12 mouse cellular contexts compared by ENCODE assay signal in the genomic region with DNA sequence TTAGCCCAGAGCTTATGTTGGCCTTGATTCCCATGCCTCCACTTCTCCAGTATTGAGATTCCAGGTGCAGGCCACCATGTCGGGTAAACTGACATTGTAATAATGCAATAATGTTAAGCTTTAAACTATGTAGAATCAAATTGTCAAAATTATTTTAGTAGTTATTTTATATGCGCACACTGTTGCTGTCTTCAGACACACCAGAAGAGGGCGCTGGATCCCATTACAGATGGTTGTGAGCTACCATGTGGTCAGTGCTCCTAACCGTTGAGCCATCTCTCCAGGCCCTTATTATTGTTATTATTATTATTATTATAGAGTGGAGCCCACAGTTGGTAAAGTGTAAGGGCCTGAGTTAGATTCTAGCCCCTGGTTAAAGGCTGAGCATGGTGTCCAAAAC. TPM values are rescaled to one million over a fixed set of nuclear protein-coding genes. Genes with fewer than 3 reads are reported as not detected.
DNase-seq lines count a peak whose midpoint lies in the region; ATAC-seq and TF ChIP-seq lines count a peak whose summit lies in the region.
"Had no signal": no experiment of that assay in that cellular context is flagged by ENCODE, and none has a peak within 500 bp of the region (broad histone marks: within the 10 kb centered on the region; RNA-seq: fewer than 3 reads in every experiment).

No protein-coding gene starts in this region.

- peak overlapping the region; percentile 36; the same call in 1 of the 2 replicates for H3K27ac ChIP-seq in heart, embryonic 11.5 days (ENCODE audit: low read depth, low read length)
- no peak overlapping the region for H3K27ac ChIP-seq in layer of hippocampus, adult 2 months
- no peak overlapping the region for H3K27ac ChIP-seq in midbrain, postnatal 0 days (ENCODE audit: low read depth, low read length)
- H3K27ac ChIP-seq in midbrain, embryonic 11.5 days (ENCODE audit: low read depth, low read length) = no peak overlapping the region
- no peak overlapping the region for H3K27ac ChIP-seq in forebrain, embryonic 16.5 days (ENCODE audit: low read length)
- H3K27ac ChIP-seq: hindbrain, embryonic 10.5 days had no signal

- no peak for ATAC-seq in heart, embryonic 11.5 days (replicated peaks; ENCODE audit: insufficient number of reproducible peaks, low FRiP score, low TSS enrichment)
- ATAC-seq in midbrain, postnatal 0 days (ENCODE audit: low FRiP score) = no peak
- no peak for ATAC-seq in midbrain, embryonic 11.5 days (ENCODE audit: low FRiP score)
- no peak for ATAC-seq in forebrain, embryonic 16.5 days
- ATAC-seq: activated CD4-positive, CD25-positive, alpha-beta regulatory T cell, adult 4 months had no signal

- peak; percentile 58 for TF ChIP-seq CTCF in layer of hippocampus, adult 2 months (conservative IDR thresholded peaks at IDR 0.05)
- peak; percentile 28; the same call in 1 of the 2 replicates for TF ChIP-seq CTCF in midbrain, postnatal 0 days (IDR thresholded peaks at IDR 0.05)

- no peaks in the 10 kb centered on the region for H3K36me3 ChIP-seq in heart, embryonic 11.5 days (ENCODE audit: control insufficient read depth, insufficient read depth, low read length)
- H3K36me3 ChIP-seq in midbrain, postnatal 0 days (ENCODE audit: insufficient read depth, low read length) = no peaks in the 10 kb centered on the region
- no peaks in the 10 kb centered on the region for H3K36me3 ChIP-seq in midbrain, embryonic 11.5 days (ENCODE audit: control insufficient read depth, insufficient read depth, low read length)
- no peaks in the 10 kb centered on the region for H3K36me3 ChIP-seq in forebrain, embryonic 16.5 days (ENCODE audit: control insufficient read depth, insufficient read depth)
- H3K36me3 ChIP-seq: hindbrain, embryonic 10.5 days had no signal

- peak overlapping the region; percentile 71; the same call in 1 of the 2 replicates for H3K4me3 ChIP-seq in heart, embryonic 11.5 days (ENCODE audit: low read depth, low read length)
- no peak overlapping the region for H3K4me3 ChIP-seq in layer of hippocampus, adult 2 months
- H3K4me3 ChIP-seq in midbrain, postnatal 0 days (ENCODE audit: low read depth, low read length) = no peak overlapping the region
- no peak overlapping the region for H3K4me3 ChIP-seq in midbrain, embryonic 11.5 days (ENCODE audit: low read depth, low read length)
- no peak overlapping the region for H3K4me3 ChIP-seq in forebrain, embryonic 16.5 days (replicated peaks; ENCODE audit: low read length)

- H3K27me3 ChIP-seq in heart, embryonic 11.5 days (ENCODE audit: control insufficient read depth, insufficient read depth, low read length) = peaks cover 21% of the 10 kb centered on the region
- H3K27me3 ChIP-seq in midbrain, postnatal 0 days (ENCODE audit: insufficient read depth, low read length) = peaks cover 50% of the 10 kb centered on the region
- peaks cover 53% of the 10 kb centered on the region for H3K27me3 ChIP-seq in midbrain, embryonic 11.5 days (ENCODE audit: control insufficient read depth, insufficient read depth, low read length)
- H3K27me3 ChIP-seq in forebrain, embryonic 16.5 days (replicated peaks; ENCODE audit: control insufficient read depth, insufficient read depth, low read length) = peaks cover 47% of the 10 kb centered on the region

- WGBS in heart, embryonic 11.5 days (ENCODE audit: insufficient replicate concordance) = 80% methylated on average over 4 of the region's 4 CpGs
- 79% methylated on average over 4 of the region's 4 CpGs for WGBS in midbrain, postnatal 0 days
- WGBS in midbrain, embryonic 11.5 days = 79% methylated on average over 4 of the region's 4 CpGs
- 81% methylated on average over 4 of the region's 4 CpGs for WGBS in forebrain, embryonic 16.5 days

- DNase-seq in heart, adult 11 months = no peak
- no peak for DNase-seq in layer of hippocampus, adult 2 months (ENCODE audit: low spot score in 2 of 2)
- DNase-seq in layer of hippocampus, adult 8-10 months (ENCODE audit: low spot score in 2 of 2) = no peak
- DNase-seq in midbrain, postnatal 0 days (ENCODE audit: low spot score) = no peak
- no peak for DNase-seq in midbrain, embryonic 11.5 days (ENCODE audit: low spot score, missing footprints)
- DNase-seq in kidney, postnatal 14 days = no peak
- DNase-seq: B cell, adult 2 months; kidney, adult 18-20 months had no signal

- H3K4me2 ChIP-seq in heart, embryonic 11.5 days = no peak overlapping the region
- no peak overlapping the region for H3K4me2 ChIP-seq in midbrain, postnatal 0 days (ENCODE audit: low read depth, low read length, poor library complexity, severe bottlenecking)
- H3K4me2 ChIP-seq in midbrain, embryonic 11.5 days = no peak overlapping the region
- H3K4me2 ChIP-seq in forebrain, embryonic 16.5 days (ENCODE audit: low read length) = no peak overlapping the region

- no peak overlapping the region for H3K9ac ChIP-seq in heart, embryonic 11.5 days (ENCODE audit: low read depth, low read length)
- H3K9ac ChIP-seq in midbrain, postnatal 0 days (replicated peaks; ENCODE audit: low read length, poor library complexity, severe bottlenecking) = no peak overlapping the region
- no peak overlapping the region for H3K9ac ChIP-seq in midbrain, embryonic 11.5 days (ENCODE audit: low read length)
- H3K9ac ChIP-seq in forebrain, embryonic 16.5 days (replicated peaks; ENCODE audit: low read depth, low read length) = no peak overlapping the region

- H3K9me3 ChIP-seq in heart, embryonic 11.5 days (replicated peaks; ENCODE audit: control insufficient read depth, low read length) = no peaks in the 10 kb centered on the region
- no peaks in the 10 kb centered on the region for H3K9me3 ChIP-seq in midbrain, postnatal 0 days (ENCODE audit: low read length)
- H3K9me3 ChIP-seq in midbrain, embryonic 11.5 days (ENCODE audit: control insufficient read depth, low read length) = no peaks in the 10 kb centered on the region
- no peaks in the 10 kb centered on the region for H3K9me3 ChIP-seq in forebrain, embryonic 16.5 days (ENCODE audit: control insufficient read depth, low read length)
- H3K9me3 ChIP-seq: hindbrain, embryonic 10.5 days had no signal

- peaks cover 38% of the 10 kb centered on the region for H3K4me1 ChIP-seq in heart, embryonic 11.5 days (ENCODE audit: control insufficient read depth, insufficient read depth, low read length)
- no peaks in the 10 kb centered on the region for H3K4me1 ChIP-seq in midbrain, postnatal 0 days (ENCODE audit: insufficient read depth, low read length)
- H3K4me1 ChIP-seq in midbrain, embryonic 11.5 days (ENCODE audit: control insufficient read depth, insufficient read depth, low read length) = peaks cover 21% of the 10 kb centered on the region
- H3K4me1 ChIP-seq in forebrain, embryonic 16.5 days (replicated peaks; ENCODE audit: control insufficient read depth, insufficient read depth, low read length) = peaks cover 35% of the 10 kb centered on the region

RNA-seq across cellular contexts. Expression of a gene that starts 15.9 kb away (rescaled TPM):
- polyA plus RNA-seq in heart, embryonic 11.5 days (2014; fragmentation: Nextera tagmentation; extraction: Ambion mirVana) = 38.3 and 40.2 TPM in 2 replicates
- total RNA-seq in layer of hippocampus, adult 2 months (2021) = 1 to 10 TPM; 4.6 to 7.2 TPM
- total RNA-seq in layer of hippocampus, adult 8-10 months (2022) = 10 to 100 TPM in 1 of 4 experiments, 1 to 10 TPM in 3; 5.0 to 13.0 (median 8.2) TPM
- 12.6 and 16.8 TPM in 2 replicates for total RNA-seq in midbrain, postnatal 0 days (2014; rRNA removed)
- 9.0 and 11.7 TPM in 2 replicates for polyA plus RNA-seq in midbrain, postnatal 0 days (2015; fragmentation: Nextera tagmentation; extraction: Ambion mirVana)
- polyA plus RNA-seq in midbrain, embryonic 11.5 days (2014; fragmentation: Nextera tagmentation; extraction: Ambion mirVana) = 2.7 TPM in 2 replicates
- 6.6 and 8.7 TPM in 2 replicates for polyA plus RNA-seq in forebrain, embryonic 16.5 days (2015; fragmentation: Nextera tagmentation; extraction: Ambion mirVana)
- polyA plus RNA-seq: activated CD4-positive, CD25-positive, alpha-beta regulatory T cell, adult 4 months had no signal

RNA-seq across cellular contexts. Expression of a gene that starts 19.9 kb away (rescaled TPM):
- 3.9 and 4.5 TPM in 2 replicates for polyA plus RNA-seq in heart, embryonic 11.5 days (2014; fragmentation: Nextera tagmentation; extraction: Ambion mirVana)
- 1 to 10 TPM; 6.9 to 7.7 TPM for total RNA-seq in layer of hippocampus, adult 2 months (2021)
- total RNA-seq in layer of hippocampus, adult 8-10 months (2022) = 1 to 10 TPM; 7.2 to 10.0 (median 7.9) TPM
- total RNA-seq in midbrain, postnatal 0 days (2014; rRNA removed) = 5.7 and 7.6 TPM in 2 replicates
- 2.3 TPM in 2 replicates for polyA plus RNA-seq in midbrain, postnatal 0 days (2015; fragmentation: Nextera tagmentation; extraction: Ambion mirVana)
- 1.3 TPM in 2 replicates for polyA plus RNA-seq in midbrain, embryonic 11.5 days (2014; fragmentation: Nextera tagmentation; extraction: Ambion mirVana)
- polyA plus RNA-seq in forebrain, embryonic 16.5 days (2015; fragmentation: Nextera tagmentation; extraction: Ambion mirVana) = 2.0 TPM in 2 replicates

RNA-seq across cellular contexts. Expression of a gene that starts 24.3 kb away (rescaled TPM):
- 129 and 144 TPM in 2 replicates for polyA plus RNA-seq in heart, embryonic 11.5 days (2014; fragmentation: Nextera tagmentation; extraction: Ambion mirVana)
- total RNA-seq in layer of hippocampus, adult 2 months (2021) = 100 to 1,000 TPM; 417 to 440 TPM
- 100 to 1,000 TPM; 387 to 440 (median 429) TPM for total RNA-seq in layer of hippocampus, adult 8-10 months (2022)
- total RNA-seq in midbrain, postnatal 0 days (2014; rRNA removed) = 119 and 150 TPM in 2 replicates
- 254 and 267 TPM in 2 replicates for polyA plus RNA-seq in midbrain, postnatal 0 days (2015; fragmentation: Nextera tagmentation; extraction: Ambion mirVana)
- polyA plus RNA-seq in midbrain, embryonic 11.5 days (2014; fragmentation: Nextera tagmentation; extraction: Ambion mirVana) = 84.9 and 86.8 TPM in 2 replicates
- 162 and 163 TPM in 2 replicates for polyA plus RNA-seq in forebrain, embryonic 16.5 days (2015; fragmentation: Nextera tagmentation; extraction: Ambion mirVana)

RNA-seq across cellular contexts. Expression of a gene that starts 27.6 kb away (rescaled TPM):
- polyA plus RNA-seq in heart, embryonic 11.5 days (2014; fragmentation: Nextera tagmentation; extraction: Ambion mirVana) = 109 and 116 TPM in 2 replicates
- 10 to 100 TPM; 64.6 to 66.8 TPM for total RNA-seq in layer of hippocampus, adult 2 months (2021)
- 10 to 100 TPM; 56.1 to 66.6 (median 62.8) TPM for total RNA-seq in layer of hippocampus, adult 8-10 months (2022)
- total RNA-seq in midbrain, postnatal 0 days (2014; rRNA removed) = 74.3 and 100 TPM in 2 replicates
- 77.0 and 78.7 TPM in 2 replicates for polyA plus RNA-seq in midbrain, postnatal 0 days (2015; fragmentation: Nextera tagmentation; extraction: Ambion mirVana)
- 96.3 and 97.0 TPM in 2 replicates for polyA plus RNA-seq in midbrain, embryonic 11.5 days (2014; fragmentation: Nextera tagmentation; extraction: Ambion mirVana)
- polyA plus RNA-seq in forebrain, embryonic 16.5 days (2015; fragmentation: Nextera tagmentation; extraction: Ambion mirVana) = 65.3 and 75.2 TPM in 2 replicates

RNA-seq across cellular contexts. Expression of a gene that starts 33.3 kb away (rescaled TPM):
- polyA plus RNA-seq in heart, embryonic 11.5 days (2014; fragmentation: Nextera tagmentation; extraction: Ambion mirVana) = 2.3 and 2.6 TPM in 2 replicates
- 1 to 10 TPM; 1.3 to 2.1 TPM for total RNA-seq in layer of hippocampus, adult 2 months (2021)
- 1 to 10 TPM; 1.5 to 3.6 (median 2.3) TPM for total RNA-seq in layer of hippocampus, adult 8-10 months (2022)
- total RNA-seq in midbrain, postnatal 0 days (2014; rRNA removed) = 0.22 and 0.71 TPM in 2 replicates
- 0.67 and 0.77 TPM in 2 replicates for polyA plus RNA-seq in midbrain, postnatal 0 days (2015; fragmentation: Nextera tagmentation; extraction: Ambion mirVana)
- polyA plus RNA-seq in midbrain, embryonic 11.5 days (2014; fragmentation: Nextera tagmentation; extraction: Ambion mirVana) = 0.82 and 1.1 TPM in 2 replicates
- polyA plus RNA-seq in forebrain, embryonic 16.5 days (2015; fragmentation: Nextera tagmentation; extraction: Ambion mirVana) = 0.60 and 0.62 TPM in 2 replicates
